Comparison of ENCODE assay signal across 12 mouse cellular contexts in genomic region chr1:172585612-172586567, GRCm38 (mm10). TPM values are rescaled to one million over a fixed set of nuclear protein-coding genes. Genes with fewer than 3 reads are reported as not detected.
A peak's percentile ranks its signal among the peaks of the same experiment; 100 is the strongest.
DNase-seq lines count a peak whose midpoint lies in the region; ATAC-seq and TF ChIP-seq lines count a peak whose summit lies in the region.
"Had no signal": no experiment of that assay in that cellular context is flagged by ENCODE, and none has a peak within 500 bp of the region (broad histone marks: within the 10 kb centered on the region; RNA-seq: fewer than 3 reads in every experiment).

No protein-coding gene starts in this region.

- H3K9ac ChIP-seq in neural tube, embryonic 11.5 days (ENCODE audit: low read length), result peak overlapping the region; percentile 18; the same call in 1 of the 2 replicates
- H3K9ac ChIP-seq: liver, postnatal 0 days had no signal

- no peaks in the 10 kb centered on the region for H3K27me3 ChIP-seq in cerebellum, adult 2 months (ENCODE audit: control insufficient read depth, insufficient read depth, low read length)
- peaks cover 5% of the 10 kb centered on the region; the same call in 1 of the 2 replicates for H3K27me3 ChIP-seq in neural tube, embryonic 11.5 days (ENCODE audit: control insufficient read depth, insufficient read depth, low read length)
- no peaks in the 10 kb centered on the region for H3K27me3 ChIP-seq in thymus, adult 2 months (ENCODE audit: control insufficient read depth, insufficient read depth, low read length)

- H3K36me3 ChIP-seq in neural tube, embryonic 11.5 days (ENCODE audit: control insufficient read depth, insufficient read depth, low read length), result no peaks in the 10 kb centered on the region
- H3K36me3 ChIP-seq in thymus, adult 2 months (ENCODE audit: control insufficient read depth, insufficient read depth, low read length), result no peaks in the 10 kb centered on the region

- H3K4me2 ChIP-seq in neural tube, embryonic 11.5 days (ENCODE audit: low read depth), result no peak overlapping the region

- WGBS in cerebellum, adult 2 months, result 31% methylated on average over 26 of the region's 26 CpGs
- 30% methylated on average over 26 of the region's 26 CpGs for whole genome bisulfite sequencing in neural tube, embryonic 11.5 days
- WGBS in thymus, adult 2 months, result 91% methylated on average over 26 of the region's 26 CpGs

- peak overlapping the region; percentile 23 for H3K4me3 ChIP-seq in cerebellum, adult 2 months (replicated peaks; ENCODE audit: insufficient read depth, low read depth, low read length)
- no peak overlapping the region for H3K4me3 ChIP-seq in neural tube, embryonic 11.5 days (ENCODE audit: low read depth, low read length)
- H3K4me3 ChIP-seq in thymus, adult 2 months (ENCODE audit: control insufficient read depth, insufficient read depth, low read length), result no peak overlapping the region
- H3K4me3 ChIP-seq: erythroblast, embryonic 14.5 days had no signal

- H3K27ac ChIP-seq in cerebellum, adult 2 months (ENCODE audit: insufficient read depth, low read length), result no peak overlapping the region
- no peak overlapping the region for H3K27ac ChIP-seq in neural tube, embryonic 11.5 days (ENCODE audit: low read depth, low read length)
- H3K27ac ChIP-seq in thymus, adult 2 months (ENCODE audit: control insufficient read depth, insufficient read depth, low read length), result no peak overlapping the region

- ATAC-seq in neural tube, embryonic 11.5 days (ENCODE audit: insufficient read depth, low FRiP score, low TSS enrichment), result peak; percentile 62
- peak; percentile 17 for ATAC-seq in megakaryocyte, adult 5-6 weeks (ENCODE audit: poor library complexity, severe bottlenecking)
- ATAC-seq: liver, postnatal 0 days had no signal

- peaks cover 11% of the 10 kb centered on the region for H3K4me1 ChIP-seq in cerebellum, adult 2 months (ENCODE audit: control insufficient read depth, insufficient read depth, low read length)
- peaks cover 8% of the 10 kb centered on the region for H3K4me1 ChIP-seq in neural tube, embryonic 11.5 days (ENCODE audit: control insufficient read depth, insufficient read depth, low read length)
- H3K4me1 ChIP-seq in thymus, adult 2 months (replicated peaks; ENCODE audit: control insufficient read depth, insufficient read depth, low read length), result peaks cover 4% of the 10 kb centered on the region

- H3K9me3 ChIP-seq in neural tube, embryonic 11.5 days (ENCODE audit: control insufficient read depth, low read length), result no peaks in the 10 kb centered on the region

- no peak for TF ChIP-seq POLR2A in cerebellum, adult 2 months (IDR thresholded peaks at IDR 0.05; ENCODE audit: borderline replicate concordance, insufficient read depth, low read length)
- TF ChIP-seq POLR2A in thymus, adult 2 months (IDR thresholded peaks at IDR 0.05; ENCODE audit: control insufficient read depth, extremely low read depth, insufficient read depth, low read length, poor library complexity), result no peak

- no peak for TF ChIP-seq CTCF in cerebellum, adult 2 months (IDR thresholded peaks at IDR 0.05; ENCODE audit: borderline replicate concordance, insufficient read depth, low read depth, low read length)
- TF ChIP-seq CTCF in thymus, adult 2 months (IDR thresholded peaks at IDR 0.05; ENCODE audit: borderline replicate concordance, control insufficient read depth, extremely low read depth, insufficient read depth, low read length, poor library complexity), result no peak

- DNase-seq in cerebellum, adult 2 months, result no peak
- DNase-seq in cerebellum, adult 9-10 months, result no peak
- peak; percentile 51 for DNase-seq in neural tube, embryonic 11.5 days (ENCODE audit: low spot score)
- DNase-seq in neural tube, embryonic 10.5 days (ENCODE audit: extremely low spot score, low spot score), result no peak
- no peak for DNase-seq in ovary, postnatal 36 days (ENCODE audit: low spot score)
- no peak for DNase-seq in thymus, adult 2 months
- no peak for DNase-seq in spleen, postnatal 14 days (ENCODE audit: low spot score in 2 of 2)
- DNase-seq: liver, postnatal 0 days had no signal

RNA-seq across cellular contexts. Expression of gene Slamf8, which starts 4.5 kb away (rescaled TPM):
- polyA plus RNA-seq in cerebellum, adult 2 months (2012; rRNA removed), result 0.07 and 0.10 TPM in 2 replicates
- not detected in 2 replicates for polyA plus RNA-seq in neural tube, embryonic 11.5 days (2014; fragmentation: Nextera tagmentation; extraction: Ambion mirVana)
- 8.6 and 8.7 TPM in 2 replicates for total RNA-seq in megakaryocyte, adult 5-6 weeks (2015)
- total RNA-seq in megakaryocyte, adult 5-6 weeks (2017), result 9.1 and 10.1 TPM in 2 replicates
- 7.2 and 10.9 TPM in 2 replicates for polyA plus RNA-seq in thymus, adult 2 months (2012; rRNA removed)
- total RNA-seq: layer of hippocampus, adult 18-20 months had no signal
- polyA plus RNA-seq: erythroblast, embryonic 14.5 days; heart, postnatal 0 days had no signal

RNA-seq across cellular contexts. Expression of gene Fcrl6, which starts 16.5 kb away (rescaled TPM):
- polyA plus RNA-seq in cerebellum, adult 2 months (2012; rRNA removed), result 0.10 TPM in 1 of 2 replicates, not detected in the other
- 0.27 and 0.31 TPM in 2 replicates for polyA plus RNA-seq in neural tube, embryonic 11.5 days (2014; fragmentation: Nextera tagmentation; extraction: Ambion mirVana)
- not detected in 2 replicates for total RNA-seq in megakaryocyte, adult 5-6 weeks (2015)
- total RNA-seq in megakaryocyte, adult 5-6 weeks (2017), result not detected in 2 replicates
- not detected in 2 replicates for polyA plus RNA-seq in thymus, adult 2 months (2012; rRNA removed)
- total RNA-seq: layer of hippocampus, adult 18-20 months had no signal
- polyA plus RNA-seq: erythroblast, embryonic 14.5 days; heart, postnatal 0 days had no signal

RNA-seq across cellular contexts. Expression of gene Vsig8, which starts 30.2 kb away (rescaled TPM):
- 0.46 and 0.65 TPM in 2 replicates for polyA plus RNA-seq in cerebellum, adult 2 months (2012; rRNA removed)
- polyA plus RNA-seq in neural tube, embryonic 11.5 days (2014; fragmentation: Nextera tagmentation; extraction: Ambion mirVana), result 0.15 TPM in 1 of 2 replicates, not detected in the other
- not detected in 2 replicates for total RNA-seq in megakaryocyte, adult 5-6 weeks (2015)
- not detected in 2 replicates for total RNA-seq in megakaryocyte, adult 5-6 weeks (2017)
- 1.8 and 1.9 TPM in 2 replicates for polyA plus RNA-seq in thymus, adult 2 months (2012; rRNA removed)
- polyA plus RNA-seq: erythroblast, embryonic 14.5 days; liver, postnatal 0 days had no signal

RNA-seq across cellular contexts. Expression of gene Dusp23, which starts 46.9 kb away (rescaled TPM):
- 14.8 and 16.2 TPM in 2 replicates for polyA plus RNA-seq in cerebellum, adult 2 months (2012; rRNA removed)
- 20.4 and 20.6 TPM in 2 replicates for polyA plus RNA-seq in neural tube, embryonic 11.5 days (2014; fragmentation: Nextera tagmentation; extraction: Ambion mirVana)
- 8.6 and 11.1 TPM in 2 replicates for total RNA-seq in megakaryocyte, adult 5-6 weeks (2015)
- 0.37 and 1.3 TPM in 2 replicates for total RNA-seq in megakaryocyte, adult 5-6 weeks (2017)
- 14.2 and 16.1 TPM in 2 replicates for polyA plus RNA-seq in thymus, adult 2 months (2012; rRNA removed)
- polyA plus RNA-seq: erythroblast, embryonic 14.5 days had no signal
